Mouse (Mus musculus) heart, adult 2 months (tissue): ENCODE measurements around the gene Sgip1. TPM values are rescaled to one million over a fixed set of nuclear protein-coding genes. Genes with fewer than 3 reads are reported as not detected.

ENCODE experiments used
- DNase-seq, 2 experiments: peaks; one replicate each; pipeline ENCODE4 v3.0.0; 2021
- H3K27ac ChIP-seq: fragments of 200-600 bp; 2 replicates; pipeline ENCODE4 v1.8.1; 2022
- H3K27me3 ChIP-seq: fragments of 200-500 bp; 2 replicates; pipeline ENCODE4 v1.6.1; 2012; ENCODE audit warnings: mild to moderate bottlenecking, low read length, inconsistent platforms, mixed read lengths; ENCODE audit not compliant: control insufficient read depth, insufficient read depth
- H3K36me3 ChIP-seq: fragments of 200-500 bp; 2 replicates; pipeline ENCODE4 v1.6.1; 2012; ENCODE audit warnings: low read length, inconsistent platforms; ENCODE audit not compliant: control insufficient read depth, insufficient read depth
- H3K4me1 ChIP-seq: fragments of 200-500 bp; 2 replicates; pipeline ENCODE4 v1.6.1; 2011; ENCODE audit warnings: low read length; ENCODE audit not compliant: control insufficient read depth, insufficient read depth
- H3K4me3 ChIP-seq: fragments of 200-600 bp; 2 replicates; pipeline ENCODE4 v1.8.1; 2022
- H3K79me2 ChIP-seq: fragments of 200-500 bp; replicated peaks from 2 replicates; pipeline ENCODE4 v1.6.1; 2012; ENCODE audit warnings: mild to moderate bottlenecking, inconsistent platforms, low read length, moderate library complexity, mixed read lengths; ENCODE audit not compliant: control insufficient read depth, insufficient read depth
- H3K9ac ChIP-seq: fragments of 200-500 bp; 2 replicates; pipeline ENCODE4 v1.6.1; 2012; ENCODE audit warnings: low read depth, mild to moderate bottlenecking, control low read depth, inconsistent platforms, low read length, mixed read lengths
- CTCF ChIP-seq: fragments of 200-600 bp; IDR thresholded peaks from 2 replicates; pipeline ENCODE4 v1.8.1; 2022; ENCODE audit warnings: antibody characterized with exemption, mild to moderate bottlenecking, moderate library complexity
- EP300 ChIP-seq: fragments of 200-500 bp; IDR thresholded peaks from 2 replicates; pipeline ENCODE4 v1.6.1; 2011; ENCODE audit warnings: low read depth, low read length, control low read depth; ENCODE audit not compliant: insufficient read depth
- POLR2A ChIP-seq: fragments of 200-500 bp; IDR thresholded peaks from 2 replicates; pipeline ENCODE4 v1.6.1; 2011; ENCODE audit warnings: mild to moderate bottlenecking, low read depth, low read length, control low read depth; ENCODE audit not compliant: insufficient read depth
- WGBS: fragments of 180-500 bp; shearing (Covaris S2); methylation state at CpG from one replicate; pipeline ENCODE4 v1.1.7; 2018; 5-methylcytosine and 5-hydroxymethylcytosine counted together
- intact Hi-C: fragments of 180-260 bp; cut with DNase I; formaldehyde crosslinking; loops from one replicate; pipeline ENCODE4 v1.15.1; 2025
- polyA plus RNA-seq: library from polyadenylated mRNA; depleted of rRNA; stranded (reverse); fragments of >200 nt; gene quantifications from 2 replicates; pipeline ENCODE4 v1.2.3, GENCODE M21; 2012
- total RNA-seq, 2 experiments: library from RNA; stranded (reverse); gene quantifications; 2 replicates each; pipeline ENCODE4 v1.2.3; 2021

Sgip1 gene
- total and polyA plus RNA-seq, 3 experiments, result 0.57 to 2.0 (median 1.7) TPM

DNA sequence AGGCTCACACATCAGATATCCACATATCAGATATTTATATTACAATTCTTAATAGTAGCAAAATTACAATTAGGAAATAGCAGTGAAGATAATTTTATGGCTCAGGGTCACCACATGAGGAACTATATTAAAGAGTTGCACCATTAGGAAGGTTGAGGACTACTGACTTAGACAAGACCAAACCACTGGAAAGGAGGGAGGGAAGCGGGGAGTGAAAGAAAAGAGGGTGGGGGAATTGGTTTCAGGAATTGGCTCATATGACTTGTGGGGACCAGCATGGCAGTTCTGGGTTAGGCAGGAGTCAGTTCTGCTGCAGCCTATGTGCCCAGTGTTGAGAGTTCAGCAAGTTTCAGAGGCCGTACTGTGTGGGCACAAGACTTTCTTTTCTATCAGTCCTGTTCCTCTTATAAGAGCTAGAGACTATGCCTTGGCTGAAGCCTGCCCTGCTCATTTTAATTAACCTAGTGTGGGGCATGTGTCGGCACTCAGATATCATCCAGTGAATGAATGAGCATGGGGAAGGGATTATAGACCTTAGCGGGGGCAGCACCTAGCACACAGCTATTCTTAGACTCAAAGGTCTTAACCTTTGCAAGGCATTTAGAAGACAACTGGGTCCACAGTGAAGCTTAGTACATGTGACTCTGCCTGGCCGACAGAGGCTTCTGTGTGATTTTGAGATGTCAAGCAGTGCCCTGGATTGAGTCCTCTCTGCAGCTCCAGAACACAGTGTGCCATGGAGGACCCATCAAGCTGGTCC is 30.7 kb downstream of the Sgip1 start:
- no peak for TF ChIP-seq EP300
- no peak for TF ChIP-seq POLR2A
- no peak for TF ChIP-seq CTCF
- 77% methylated on average over 5 of the region's 5 CpGs for WGBS
- Histone ChIP-seq H3K36me3 (no peaks in the 10 kb centered on the region), H3K27ac (no peak overlapping the region), H3K79me2 (no peaks in the 10 kb centered on the region), H3K4me3 (no peak overlapping the region), H3K9ac (no peak overlapping the region), H3K27me3 (no peaks in the 10 kb centered on the region), H3K4me1 (no peaks in the 10 kb centered on the region)
- intact Hi-C loops, result no loop called here
- no peak for DNase-seq

DNA sequence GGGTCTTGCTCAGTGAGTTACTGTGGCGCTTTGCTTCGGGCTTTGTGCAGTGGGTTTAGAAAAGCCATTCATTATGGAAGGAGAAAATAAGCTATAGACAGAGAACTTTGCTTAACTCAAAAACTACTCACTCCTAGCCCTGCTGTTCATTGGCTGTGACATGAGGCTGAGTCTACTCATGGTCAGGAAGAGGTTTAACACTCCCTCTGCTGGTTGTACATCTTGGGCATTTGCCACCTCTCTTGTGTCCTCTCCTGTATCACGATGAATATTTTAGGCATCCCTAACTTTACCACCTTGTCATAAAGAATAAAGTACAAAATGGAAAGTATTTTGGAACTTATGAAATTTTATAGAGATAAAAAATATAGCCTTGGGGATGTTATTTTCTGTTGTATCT is 32.1 kb downstream of the Sgip1 start:
- intact Hi-C loops, result no loop called here
- 92% methylated on average over 3 of the region's 3 CpGs for WGBS
- Histone ChIP-seq H3K36me3 (no peaks in the 10 kb centered on the region), H3K9ac (no peak overlapping the region), H3K4me1 (no peaks in the 10 kb centered on the region), H3K27ac (no peak overlapping the region), H3K4me3 (no peak overlapping the region), H3K79me2 (no peaks in the 10 kb centered on the region), H3K27me3 (no peaks in the 10 kb centered on the region)
- DNase-seq, result no peak
- TF ChIP-seq EP300, result no peak
- no peak for TF ChIP-seq CTCF
- TF ChIP-seq POLR2A, result no peak

DNA sequence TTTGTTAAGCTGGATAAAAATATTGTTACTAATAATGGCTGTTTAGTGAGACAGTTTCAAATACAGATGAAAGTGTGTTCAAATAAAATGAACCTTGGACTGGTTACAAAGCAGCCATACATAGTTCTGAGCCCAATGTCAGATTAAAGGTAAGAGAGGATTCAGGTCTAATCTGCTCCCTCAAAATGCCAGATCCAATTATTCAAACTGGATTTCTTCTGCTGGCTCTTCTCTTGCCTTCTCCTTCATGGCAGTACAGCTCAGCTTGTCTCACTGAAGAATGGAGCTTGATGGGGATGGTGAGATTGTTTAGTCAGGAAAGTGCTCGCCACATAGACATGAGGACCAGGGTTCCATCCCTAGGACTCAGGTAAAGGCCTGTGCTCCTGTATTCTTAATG is 32.7 kb downstream of the Sgip1 start:
- DNase-seq, result no peak
- H3K27ac ChIP-seq, result no peak overlapping the region
- WGBS, result 92% methylated on average over 1 of the region's 1 CpGs
- H3K9ac ChIP-seq, result no peak overlapping the region
- no peaks in the 10 kb centered on the region for H3K4me1 ChIP-seq
- no peak for TF ChIP-seq POLR2A
- no peak for TF ChIP-seq CTCF
- TF ChIP-seq EP300, result no peak
- no peaks in the 10 kb centered on the region for H3K27me3 ChIP-seq
- H3K36me3 ChIP-seq, result no peaks in the 10 kb centered on the region
- no peaks in the 10 kb centered on the region for H3K79me2 ChIP-seq
- intact Hi-C loops, result no loop called here
- no peak overlapping the region for H3K4me3 ChIP-seq

DNA sequence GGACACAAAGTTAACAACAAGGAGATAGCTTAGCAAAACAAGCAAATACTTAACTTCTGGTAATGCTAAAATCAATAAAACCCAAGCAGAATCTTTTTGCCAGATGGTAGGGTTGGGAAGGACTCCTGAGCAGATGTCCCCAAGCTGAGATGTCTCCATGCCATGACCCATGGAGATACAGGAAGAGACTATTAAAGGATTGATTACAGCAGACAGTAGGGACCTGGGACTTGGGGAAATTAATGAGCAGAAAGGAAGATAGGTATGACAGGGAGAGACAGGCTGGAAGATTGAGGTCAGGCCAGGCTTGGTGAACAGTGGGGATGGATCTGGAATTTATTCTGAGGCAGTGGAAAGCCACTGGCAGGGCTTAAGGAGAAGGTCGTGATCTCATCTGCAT is 33.5 kb downstream of the Sgip1 start:
- 100% methylated on average over 1 of the region's 1 CpGs for WGBS
- Histone ChIP-seq H3K27me3 (no peaks in the 10 kb centered on the region), H3K9ac (no peak overlapping the region), H3K36me3 (no peaks in the 10 kb centered on the region), H3K27ac (no peak overlapping the region), H3K4me3 (no peak overlapping the region), H3K79me2 (no peaks in the 10 kb centered on the region), H3K4me1 (no peaks in the 10 kb centered on the region)
- intact Hi-C loops, result no loop called here
- TF ChIP-seq POLR2A (no peak), CTCF (no peak), EP300 (no peak)
- DNase-seq, result no peak

DNA sequence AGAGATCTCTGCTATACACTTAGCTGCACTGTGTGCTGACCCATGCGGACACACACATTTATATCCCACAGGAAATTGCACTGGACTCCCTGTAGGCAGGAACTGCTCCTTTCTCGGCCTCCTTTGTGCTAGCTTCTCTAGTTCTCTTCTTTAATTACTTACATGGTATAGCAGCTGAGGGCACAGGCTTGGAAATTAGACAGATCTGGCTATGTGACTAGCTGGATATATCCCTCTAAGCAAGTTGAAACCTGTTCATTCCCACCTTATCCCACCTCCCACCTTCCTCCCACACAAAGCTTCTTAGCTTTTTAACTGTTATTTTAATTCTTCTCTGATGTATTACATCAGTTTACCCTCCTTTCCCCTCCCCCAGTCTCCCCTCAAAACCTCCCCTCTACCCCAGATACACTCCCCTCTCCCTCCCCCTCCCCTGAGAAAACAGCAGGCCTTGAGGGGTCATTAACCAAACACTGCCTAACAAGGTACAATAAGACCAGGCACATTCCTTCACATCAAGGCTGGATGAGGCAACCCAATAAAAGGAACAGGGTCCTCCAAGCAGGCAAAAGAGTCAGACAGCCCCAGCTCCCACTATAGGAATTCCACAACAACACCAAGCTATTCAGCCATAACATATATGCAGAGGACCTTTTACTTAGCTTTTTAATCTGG is 34.6 kb downstream of the Sgip1 start:
- Histone ChIP-seq H3K4me1 (no peaks in the 10 kb centered on the region), H3K27ac (no peak overlapping the region), H3K36me3 (no peaks in the 10 kb centered on the region), H3K79me2 (no peaks in the 10 kb centered on the region), H3K9ac (no peak overlapping the region), H3K4me3 (no peak overlapping the region), H3K27me3 (no peaks in the 10 kb centered on the region)
- intact Hi-C loops, result no loop called here
- TF ChIP-seq POLR2A, result no peak
- TF ChIP-seq EP300, result no peak
- TF ChIP-seq CTCF, result no peak
- no peak for DNase-seq
- WGBS, result 48% methylated on average over 2 of the region's 2 CpGs

DNA sequence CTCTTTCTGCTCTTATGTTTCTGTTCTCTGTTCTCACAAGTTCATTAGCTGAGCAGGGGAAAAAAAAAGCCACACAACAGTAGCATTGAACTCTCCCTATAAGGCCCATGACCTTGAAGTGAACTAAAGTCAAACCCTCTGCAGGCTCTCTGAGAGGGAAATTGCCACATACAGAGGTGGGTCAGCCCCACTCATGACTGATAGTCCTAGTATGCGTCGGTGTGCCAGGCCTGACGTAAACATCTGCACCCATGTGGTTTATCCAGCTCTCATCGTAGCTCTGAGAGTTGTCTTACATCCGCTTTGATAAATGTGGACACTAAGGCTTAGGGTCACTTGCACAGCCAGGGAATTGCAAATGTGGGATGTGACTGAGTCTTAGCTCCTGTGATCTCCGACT is 38.8 kb downstream of the Sgip1 start:
- Histone ChIP-seq H3K4me3 (no peak overlapping the region), H3K9ac (no peak overlapping the region), H3K4me1 (no peaks in the 10 kb centered on the region), H3K27ac (no peak overlapping the region), H3K36me3 (no peaks in the 10 kb centered on the region), H3K27me3 (no peaks in the 10 kb centered on the region), H3K79me2 (no peaks in the 10 kb centered on the region)
- no peak for TF ChIP-seq EP300
- no peak for TF ChIP-seq POLR2A
- no peak for TF ChIP-seq CTCF
- 74% methylated on average over 6 of the region's 6 CpGs for WGBS
- DNase-seq, result no peak
- intact Hi-C loops, result no loop called here
